Mouse (Mus musculus) MEL (cell line): ENCODE results near the gene Ripor2. TPM values are rescaled to one million over a fixed set of nuclear protein-coding genes. Genes with fewer than 3 reads are reported as not detected.

Experiments
- DNase-seq: peaks from one replicate; pipeline ENCODE4 v3.0.0; 2011; ENCODE audit warnings: low read depth, low spot score
- H3K27ac ChIP-seq: 2 replicates; pipeline ENCODE4 v1.5.1; 2012; ENCODE audit warnings: low read depth, mild to moderate bottlenecking, control low read depth, low read length, moderate library complexity; ENCODE audit not compliant: control insufficient read depth
- H3K27me3 ChIP-seq, 2 experiments: fragments of 150-350 bp in 1 of 2; sonication (generic) in 1 of 2; 2 replicates each; pipeline ENCODE4 v1.6.1; 2012; ENCODE audit warnings: low read length in 2 of 2, mild to moderate bottlenecking in 2 of 2, improper control_type of control experiment in 1 of 2, moderate library complexity in 1 of 2; ENCODE audit not compliant: insufficient read depth in 2 of 2, control insufficient read depth in 1 of 2
- H3K36me3 ChIP-seq, 2 experiments: 2 replicates each; pipeline ENCODE4 v1.6.1; 2012 to 2014; ENCODE audit warnings: low read length in 2 of 2, improper control_type of control experiment in 1 of 2, inconsistent platforms in 1 of 2, mild to moderate bottlenecking in 1 of 2; ENCODE audit not compliant: insufficient read depth in 2 of 2, control insufficient read depth in 1 of 2
- H3K4me1 ChIP-seq, 2 experiments: fragments of 150-350 bp in 1 of 2; sonication (generic) in 1 of 2; 2 replicates each; pipeline ENCODE4 v1.6.1; 2012; ENCODE audit warnings: low read length in 2 of 2, improper control_type of control experiment in 1 of 2, mild to moderate bottlenecking in 1 of 2; ENCODE audit not compliant: insufficient read depth in 2 of 2, control insufficient read depth in 1 of 2
- H3K4me3 ChIP-seq, 2 experiments: fragments of 150-350 bp in 1 of 2; sonication (generic) in 1 of 2; 2 replicates each; pipeline ENCODE4 v1.5.1; 2012; ENCODE audit warnings: low read depth in 2 of 2, low read length in 2 of 2, mild to moderate bottlenecking in 2 of 2, moderate library complexity in 2 of 2, control low read depth in 1 of 2, improper control_type of control experiment in 1 of 2; ENCODE audit not compliant: control insufficient read depth in 1 of 2, insufficient read depth in 1 of 2
- H3K79me2 ChIP-seq: 2 replicates; pipeline ENCODE4 v1.6.1; 2012; ENCODE audit warnings: mild to moderate bottlenecking, low read length, moderate library complexity; ENCODE audit not compliant: control insufficient read depth, poor library complexity, insufficient read depth
- H3K9ac ChIP-seq: 2 replicates; pipeline ENCODE4 v1.6.1; 2012; ENCODE audit warnings: low read depth, mild to moderate bottlenecking, control low read depth, low read length, moderate library complexity; ENCODE audit not compliant: control insufficient read depth, poor library complexity, severe bottlenecking
- H3K9me3 ChIP-seq: fragments of 150-350 bp; sonication (generic); replicated peaks from 2 replicates; pipeline ENCODE4 v1.6.1; 2012; ENCODE audit warnings: mild to moderate bottlenecking, low read length, improper control_type of control experiment, moderate library complexity; ENCODE audit not compliant: insufficient read depth
- BHLHE40 ChIP-seq: IDR thresholded peaks from 2 replicates; pipeline ENCODE4 v1.6.1; 2012; ENCODE audit warnings: low read depth, mild to moderate bottlenecking, inconsistent platforms, low read length, improper control_type of control experiment, borderline replicate concordance
- CHD2 ChIP-seq: IDR thresholded peaks from 2 replicates; pipeline ENCODE4 v1.6.1; 2011; ENCODE audit warnings: low read length, improper control_type of control experiment
- E2F4 ChIP-seq: IDR thresholded peaks from 2 replicates; pipeline ENCODE4 v1.6.1; 2011; ENCODE audit warnings: low read depth, low read length, improper control_type of control experiment, borderline replicate concordance
- EP300 ChIP-seq, 2 experiments: IDR thresholded peaks; 2 replicates each; pipeline ENCODE4 v1.6.1; 2011; ENCODE audit warnings: improper control_type of control experiment in 2 of 2, low read length in 2 of 2, low read depth in 1 of 2, mild to moderate bottlenecking in 1 of 2
- ETS1 ChIP-seq: IDR thresholded peaks from 2 replicates; pipeline ENCODE4 v1.6.1; 2012; ENCODE audit warnings: low read depth, mild to moderate bottlenecking, inconsistent platforms, low read length, improper control_type of control experiment, moderate library complexity
- HCFC1 ChIP-seq: IDR thresholded peaks from 2 replicates; pipeline ENCODE4 v1.6.1; 2012; ENCODE audit warnings: low read depth, mild to moderate bottlenecking, inconsistent platforms, low read length, improper control_type of control experiment, moderate library complexity
- JUND ChIP-seq: IDR thresholded peaks from 2 replicates; pipeline ENCODE4 v1.6.1; 2011; ENCODE audit warnings: low read depth, mild to moderate bottlenecking, improper control_type of control experiment, low read length
- KAT2A ChIP-seq: conservative IDR thresholded peaks from 2 replicates; pipeline ENCODE4 v1.6.1; 2012; ENCODE audit warnings: low read depth, low read length, improper control_type of control experiment, inconsistent platforms
- MAX ChIP-seq: IDR thresholded peaks from 2 replicates; pipeline ENCODE4 v1.6.1; 2011; ENCODE audit warnings: low read length, improper control_type of control experiment
- MAZ ChIP-seq: IDR thresholded peaks from 2 replicates; pipeline ENCODE4 v1.6.1; 2012; ENCODE audit warnings: low read depth, mild to moderate bottlenecking, inconsistent platforms, low read length, improper control_type of control experiment
- MEF2A ChIP-seq: IDR thresholded peaks from 2 replicates; pipeline ENCODE4 v1.6.1; 2014; ENCODE audit warnings: low read depth, mild to moderate bottlenecking, inconsistent platforms, low read length, improper control_type of control experiment; ENCODE audit not compliant: poor library complexity, insufficient replicate concordance, severe bottlenecking; ENCODE audit errors: extremely low read depth
- MXI1 ChIP-seq: IDR thresholded peaks from 2 replicates; pipeline ENCODE4 v1.6.1; 2011; ENCODE audit warnings: mild to moderate bottlenecking, low read depth, low read length, improper control_type of control experiment
- MYB ChIP-seq: IDR thresholded peaks from 2 replicates; pipeline ENCODE4 v1.6.1; 2011; ENCODE audit warnings: mild to moderate bottlenecking, low read depth, low read length, improper control_type of control experiment
- NELFE ChIP-seq: IDR thresholded peaks from 2 replicates; pipeline ENCODE4 v1.6.1; 2011; ENCODE audit warnings: low read depth, low read length, improper control_type of control experiment
- NRF1 ChIP-seq: IDR thresholded peaks from 2 replicates; pipeline ENCODE4 v1.6.1; 2014; ENCODE audit warnings: low read depth, mild to moderate bottlenecking, inconsistent platforms, low read length, improper control_type of control experiment, moderate library complexity; ENCODE audit not compliant: poor library complexity, insufficient read depth, severe bottlenecking
- POLR2A ChIP-seq, 2 experiments: IDR thresholded peaks; 2 replicates each; pipeline ENCODE4 v1.6.1; 2011 to 2012; ENCODE audit warnings: low read length in 2 of 2, mild to moderate bottlenecking in 2 of 2, control low read depth in 1 of 2, improper control_type of control experiment in 1 of 2, low read depth in 1 of 2, moderate library complexity in 1 of 2; ENCODE audit not compliant: control insufficient read depth in 1 of 2, insufficient read depth in 1 of 2, poor library complexity in 1 of 2
- POLR2AphosphoS2 ChIP-seq: IDR thresholded peaks from 2 replicates; pipeline ENCODE4 v1.6.1; 2011; ENCODE audit warnings: low read length, improper control_type of control experiment
- POLR2AphosphoS5 ChIP-seq: IDR thresholded peaks from 2 replicates; pipeline ENCODE4 v1.6.1; 2012; ENCODE audit warnings: low read depth, borderline replicate concordance, mild to moderate bottlenecking, inconsistent platforms, low read length, moderate library complexity, mixed read lengths
- RAD21 ChIP-seq: IDR thresholded peaks from 2 replicates; pipeline ENCODE4 v1.6.1; 2011; ENCODE audit warnings: mild to moderate bottlenecking, low read depth, low read length, improper control_type of control experiment
- RCOR1 ChIP-seq: IDR thresholded peaks from 2 replicates; pipeline ENCODE4 v1.6.1; 2012; ENCODE audit warnings: low read depth, mild to moderate bottlenecking, inconsistent platforms, low read length, improper control_type of control experiment
- SIN3A ChIP-seq: IDR thresholded peaks from 2 replicates; pipeline ENCODE4 v1.6.1; 2012; ENCODE audit warnings: low read length, improper control_type of control experiment, inconsistent platforms
- SMC3 ChIP-seq: IDR thresholded peaks from 2 replicates; pipeline ENCODE4 v1.6.1; 2011; ENCODE audit warnings: low read depth, low read length, improper control_type of control experiment
- TAL1 ChIP-seq: IDR thresholded peaks from 2 replicates; pipeline ENCODE4 v1.6.1; 2012; ENCODE audit warnings: mild to moderate bottlenecking, inconsistent platforms, low read length, moderate library complexity, mixed read lengths
- TBP ChIP-seq: IDR thresholded peaks from 2 replicates; pipeline ENCODE4 v1.8.0; 2011; ENCODE audit warnings: low read depth, low read length, improper control_type of control experiment
- TCF12 ChIP-seq: IDR thresholded peaks from 2 replicates; pipeline ENCODE4 v1.6.1; 2014; ENCODE audit warnings: low read depth, mild to moderate bottlenecking, inconsistent platforms, low read length, improper control_type of control experiment, moderate library complexity
- UBTF ChIP-seq: IDR thresholded peaks from 2 replicates; pipeline ENCODE4 v1.6.1; 2012; ENCODE audit warnings: low read depth, mild to moderate bottlenecking, inconsistent platforms, low read length, improper control_type of control experiment, moderate library complexity, borderline replicate concordance; ENCODE audit not compliant: insufficient read depth
- USF1 ChIP-seq: IDR thresholded peaks from 2 replicates; pipeline ENCODE4 v1.6.1; 2014; ENCODE audit warnings: low read depth, mild to moderate bottlenecking, inconsistent platforms, low read length, improper control_type of control experiment, moderate library complexity
- ZMIZ1 ChIP-seq: IDR thresholded peaks from 2 replicates; pipeline ENCODE4 v1.6.1; 2012; ENCODE audit warnings: low read depth, mild to moderate bottlenecking, inconsistent platforms, low read length, improper control_type of control experiment, moderate library complexity
- ZNF384 ChIP-seq: IDR thresholded peaks from 2 replicates; pipeline ENCODE4 v1.6.1; 2012; ENCODE audit warnings: low read depth, mild to moderate bottlenecking, inconsistent platforms, low read length, improper control_type of control experiment
- polyA plus RNA-seq, 2 experiments: library from polyadenylated mRNA; stranded (reverse) in 1 of 2; unstranded in 1 of 2; fragments of >175 nt in 1 of 2; fragments of >200 nt in 1 of 2; gene quantifications; 2 replicates each; pipeline versions ENCODE4 v1.2.1 to v1.2.4; 2012; ENCODE audit warnings: low replicate concordance in 2 of 2, low read depth in 1 of 2; ENCODE audit not compliant: insufficient read length in 2 of 2, insufficient read depth in 1 of 2, missing spikeins in 1 of 2
- total RNA-seq: library from RNA; depleted of rRNA; stranded (reverse); fragments of 300-350 nt; gene quantifications from 2 replicates; pipeline ENCODE4 v1.2.3, GENCODE M21; 2012

The Ripor2 gene
- total and polyA plus RNA-seq, 3 experiments = 13.5 to 18.5 TPM; not detected in 1

DNA sequence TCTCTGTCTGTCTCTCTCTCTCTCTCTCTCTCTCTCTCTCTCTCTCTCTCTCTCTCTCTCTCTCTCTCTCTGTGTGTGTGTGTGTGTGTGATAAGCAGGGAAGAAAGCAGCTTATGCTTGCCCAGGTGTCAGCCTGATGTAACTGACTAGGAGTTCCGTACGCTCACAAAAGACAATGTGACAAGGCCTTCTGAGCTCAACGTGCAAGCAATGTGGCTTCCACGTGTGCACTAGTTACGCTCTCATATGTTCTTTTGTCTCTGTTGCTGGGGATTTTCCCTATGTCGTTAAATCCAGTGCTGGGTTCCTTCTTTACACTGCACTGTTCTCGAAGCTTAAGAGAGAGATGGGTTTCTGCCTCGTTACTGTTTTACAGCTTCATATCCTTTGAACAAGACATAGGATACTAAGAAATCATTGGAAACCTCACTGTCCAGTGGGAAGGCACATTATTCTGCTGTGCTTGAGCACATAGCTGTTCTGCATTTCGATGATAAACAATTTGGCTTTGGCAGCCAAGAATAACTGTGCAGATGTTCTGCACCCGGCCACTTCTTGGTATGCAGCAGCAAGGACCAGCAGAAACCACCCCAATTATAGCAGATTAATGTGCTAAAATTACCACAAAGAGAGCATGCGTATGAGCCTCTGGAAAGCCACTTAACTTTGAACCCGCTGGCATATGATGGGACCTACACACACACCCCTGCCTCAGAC, 73.1 kb downstream of the Ripor2 start:
- no peaks in the 10 kb centered on the region for H3K4me1 ChIP-seq
- no peaks in the 10 kb centered on the region for H3K9me3 ChIP-seq
- no peak overlapping the region for H3K4me3 ChIP-seq
- no peak for DNase-seq
- no peak for TF ChIP-seq CHD2
- TF ChIP-seq KAT2A = no peak
- no peak for TF ChIP-seq POLR2A (IDR thresholded peaks at IDR 0.05; ENCODE audit: control insufficient read depth in 1 of 2, insufficient read depth in 1 of 2, low read depth in 1 of 2, low read length in 2 of 2, poor library complexity in 1 of 2)
- no peak for TF ChIP-seq TBP
- TF ChIP-seq ZMIZ1 = no peak
- TF ChIP-seq HCFC1 = no peak
- TF ChIP-seq USF1 = no peak
- no peak for TF ChIP-seq JUND
- TF ChIP-seq TCF12 = no peak
- TF ChIP-seq ETS1 = no peak
- no peak for TF ChIP-seq SMC3
- no peak for TF ChIP-seq MAX
- no peak for TF ChIP-seq ZNF384
- no peak for TF ChIP-seq BHLHE40
- TF ChIP-seq EP300 (IDR thresholded peaks at IDR 0.05; ENCODE audit: low read depth in 1 of 2, low read length in 2 of 2) = no peak
- TF ChIP-seq RAD21 = no peak
- no peak for TF ChIP-seq E2F4
- TF ChIP-seq SIN3A = no peak
- no peaks in the 10 kb centered on the region for H3K27me3 ChIP-seq
- H3K79me2 ChIP-seq = no peaks in the 10 kb centered on the region
- no peak overlapping the region for H3K9ac ChIP-seq
- H3K36me3 ChIP-seq = 0 out of 4 replicates have a peak, but pooled peaks cover 0 to 2% of the 10 kb centered on the region in 2 experiments
- no peak overlapping the region for H3K27ac ChIP-seq

DNA sequence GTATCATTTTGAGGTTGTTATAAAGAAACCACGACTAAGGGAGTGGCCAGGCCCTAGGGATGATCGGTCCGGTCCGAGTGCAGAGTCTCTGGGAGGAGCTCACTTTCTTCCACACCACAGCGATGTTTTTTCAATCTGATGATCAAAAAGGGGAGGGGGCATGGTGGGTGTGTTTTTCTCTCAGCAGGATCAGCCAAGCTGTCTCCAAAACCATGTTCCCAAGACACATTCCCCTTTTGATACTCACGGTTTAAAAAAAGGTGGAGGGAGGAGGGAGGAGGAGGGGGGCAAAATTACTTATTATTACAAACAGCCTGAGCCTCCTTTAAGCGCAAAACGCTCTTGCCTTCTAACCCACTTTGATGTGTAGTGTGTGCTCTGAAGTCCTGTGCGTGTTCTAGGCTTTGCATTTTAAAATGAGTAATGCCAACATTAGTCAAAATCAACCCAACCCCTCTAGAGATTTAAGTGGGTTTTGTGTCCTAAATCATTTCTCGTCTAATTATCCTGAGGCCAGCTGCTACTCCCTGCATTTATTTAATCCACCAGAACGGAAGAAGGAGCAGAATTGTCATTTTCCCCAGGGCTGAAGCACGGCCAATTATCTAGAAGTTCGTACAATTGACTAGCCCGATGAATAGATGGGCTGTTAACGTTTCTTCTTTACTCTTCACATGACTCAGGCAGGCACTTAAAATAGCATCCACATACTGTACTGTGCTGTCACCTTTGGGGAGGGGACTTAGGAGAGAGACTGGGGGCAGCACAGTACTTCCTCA, 74.9 kb downstream of the Ripor2 start:
- H3K4me3 ChIP-seq = no peak overlapping the region
- no peak overlapping the region for H3K9ac ChIP-seq
- DNase-seq = no peak
- H3K27me3 ChIP-seq = no peaks in the 10 kb centered on the region
- H3K4me1 ChIP-seq = no peaks in the 10 kb centered on the region
- no peaks in the 10 kb centered on the region for H3K79me2 ChIP-seq
- 0 out of 4 replicates have a peak, but pooled peaks cover 0 to 2% of the 10 kb centered on the region in 2 experiments for H3K36me3 ChIP-seq
- H3K27ac ChIP-seq = no peak overlapping the region
- no peaks in the 10 kb centered on the region for H3K9me3 ChIP-seq
- no peak for TF ChIP-seq TCF12
- no peak for TF ChIP-seq ETS1
- TF ChIP-seq MAZ = no peak
- no peak for TF ChIP-seq NRF1
- no peak for TF ChIP-seq RAD21
- no peak for TF ChIP-seq TBP
- no peak for TF ChIP-seq RCOR1
- TF ChIP-seq MEF2A = no peak
- no peak for TF ChIP-seq NELFE
- no peak for TF ChIP-seq MXI1
- no peak for TF ChIP-seq POLR2AphosphoS5
- no peak for TF ChIP-seq UBTF
- no peak for TF ChIP-seq TAL1
- TF ChIP-seq EP300 (IDR thresholded peaks at IDR 0.05; ENCODE audit: low read depth in 1 of 2, low read length in 2 of 2) = no peak
- no peak for TF ChIP-seq ZNF384
- TF ChIP-seq MYB = no peak
- TF ChIP-seq POLR2AphosphoS2 = no peak
